Mouse (Mus musculus) brain, embryonic 14.5 days (tissue): ENCODE measurements around the gene Pla2g12a. TPM values are rescaled to one million over a fixed set of nuclear protein-coding genes. Genes with fewer than 3 reads are reported as not detected.

ENCODE experiments used
- DNase-seq: peaks from one replicate; pipeline ENCODE4 v3.0.0-alpha.2; 2011; ENCODE audit warnings: low read depth
- CTCF ChIP-seq: fragments of 200-500 bp; IDR thresholded peaks from 2 replicates; pipeline ENCODE4 v1.5.1; 2012; ENCODE audit warnings: inconsistent platforms, mild to moderate bottlenecking, moderate library complexity, borderline replicate concordance; ENCODE audit not compliant: insufficient read depth, insufficient read length; ENCODE audit errors: extremely low read depth
- POLR2A ChIP-seq: fragments of 200-500 bp; IDR thresholded peaks from 2 replicates; pipeline ENCODE4 v1.6.1; 2012; ENCODE audit warnings: mild to moderate bottlenecking, inconsistent platforms, borderline replicate concordance; ENCODE audit not compliant: poor library complexity, insufficient read depth, insufficient read length, severe bottlenecking; ENCODE audit errors: extremely low read depth
- polyA plus RNA-seq: library from polyadenylated mRNA; depleted of rRNA; stranded (reverse); fragments of >200 nt; gene quantifications from 2 replicates; pipeline ENCODE4 v1.2.3, GENCODE M21; 2012; rRNA removed

Pla2g12a gene
- 23.5 and 23.9 TPM in 2 replicates for polyA plus RNA-seq

DNA sequence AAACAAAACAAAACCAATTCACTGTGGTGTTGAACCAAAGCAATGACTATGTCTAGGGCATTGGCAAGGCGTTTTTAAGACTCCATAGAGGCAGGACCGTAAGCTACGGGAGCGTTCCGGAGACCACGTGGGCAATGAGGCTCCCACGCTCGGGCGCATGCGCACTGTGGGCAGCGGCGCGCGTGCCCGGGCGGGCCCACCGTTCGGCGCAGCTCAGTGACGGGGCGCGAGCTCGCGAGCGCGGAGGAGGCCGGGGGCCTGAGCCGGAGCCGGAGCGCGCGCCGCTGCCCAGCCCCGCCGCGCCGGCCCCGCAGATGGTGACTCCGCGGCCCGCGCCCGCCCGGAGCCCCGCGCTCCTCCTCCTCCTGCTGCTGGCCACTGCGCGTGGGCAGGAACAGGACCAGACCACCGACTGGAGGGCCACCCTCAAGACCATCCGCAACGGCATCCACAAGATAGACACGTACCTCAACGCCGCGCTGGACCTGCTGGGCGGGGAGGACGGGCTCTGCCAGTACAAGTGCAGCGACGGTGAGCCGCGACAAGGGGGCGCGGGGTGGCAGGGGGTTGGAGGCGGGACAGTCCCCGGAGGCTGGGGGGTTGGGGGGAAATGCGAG lies at the start of gene Pla2g12a:
TSS of gene Pla2g12a (plus strand) at position 202 of the 617 bp plus-strand sequence.
- TF ChIP-seq POLR2A (peak; percentile 72), CTCF (no peak; the same call in 1 of the 2 replicates)
- peak; percentile 95 for DNase-seq

DNA sequence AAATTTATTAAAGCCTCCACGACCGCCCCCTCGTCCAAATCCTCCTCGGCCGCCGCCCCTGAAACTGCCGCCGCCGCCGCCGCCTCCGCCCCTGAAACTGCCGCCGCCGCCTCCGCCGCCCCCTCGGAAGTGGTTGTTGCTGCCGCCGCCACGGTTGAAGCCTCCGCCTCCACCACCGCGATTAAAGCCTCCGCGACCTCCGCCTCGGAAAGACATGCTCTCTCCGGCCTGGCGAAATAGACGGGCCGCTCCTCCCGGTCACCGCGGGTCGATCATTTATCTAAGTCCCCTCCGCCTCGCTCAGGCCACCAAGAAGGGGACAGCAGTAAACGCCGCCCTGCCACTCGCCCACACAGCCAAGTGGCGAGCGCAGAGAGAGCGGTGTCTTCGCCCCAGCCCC lies 47.8 kb upstream of the Pla2g12a start:
- DNase-seq: no peak
- TF ChIP-seq POLR2A (no peak), CTCF (no peak)

DNA sequence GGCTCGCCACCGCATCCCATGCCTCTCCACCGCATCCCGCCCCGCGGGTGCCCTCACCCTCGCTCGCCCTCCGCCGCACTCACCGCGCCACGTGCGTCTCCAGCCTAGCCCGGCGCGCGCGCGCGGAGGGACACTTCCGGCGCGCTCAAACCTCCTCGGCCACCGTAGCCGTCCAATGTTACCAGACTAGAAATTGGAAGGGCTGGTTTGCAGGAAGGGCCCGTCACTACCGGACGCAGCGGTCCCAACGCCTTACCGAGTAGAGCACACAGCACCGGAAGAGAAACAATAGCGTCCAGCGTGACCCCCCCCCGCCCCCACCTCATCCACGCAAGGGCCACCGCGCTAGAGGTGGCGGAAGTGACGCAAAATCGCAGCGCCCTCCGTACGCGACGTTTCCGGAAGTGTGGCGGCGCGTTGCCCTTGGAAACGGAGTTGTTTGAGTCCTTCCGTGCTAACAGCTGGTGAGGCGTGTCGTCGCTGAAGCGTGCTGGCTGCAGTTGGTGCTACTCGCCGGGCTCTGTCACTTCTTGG lies 47.3 kb upstream of the Pla2g12a start, which contains the start of gene Gar1:
TSS of gene Gar1 (minus strand) at position 362 of the 534 bp plus-strand sequence.
- no peak for TF ChIP-seq CTCF
- peak; percentile 73 for TF ChIP-seq POLR2A
- peak; percentile 99 for DNase-seq

DNA sequence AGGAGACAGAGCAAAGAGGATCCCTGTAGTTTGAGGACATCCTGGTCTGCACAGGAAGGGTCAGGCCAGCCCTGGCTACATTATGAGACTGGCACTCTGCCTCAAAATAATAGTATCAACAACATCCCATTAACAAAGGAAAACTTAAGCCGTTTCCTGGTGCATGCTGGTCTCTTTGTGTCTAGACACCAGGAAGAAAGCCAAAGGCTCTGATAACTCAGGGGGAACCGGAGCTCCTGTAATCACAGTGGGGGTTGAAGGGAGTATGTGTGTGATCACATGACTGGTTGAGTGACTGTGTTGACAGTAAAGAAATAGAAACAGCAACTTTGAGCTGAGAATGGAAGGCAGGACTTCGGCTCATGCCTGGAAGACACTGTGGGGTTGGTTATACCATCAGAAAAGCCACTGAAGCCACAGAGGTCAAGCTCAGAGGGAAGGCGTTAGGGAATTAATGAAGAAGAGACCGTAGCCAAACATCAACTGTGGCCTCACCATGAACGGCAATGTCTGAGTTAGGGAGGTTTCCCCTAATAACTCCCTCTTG lies 42.9 kb upstream of the Pla2g12a start, which contains the start of gene Cfi:
TSS of gene Cfi (plus strand) at position 497 of the 547 bp plus-strand sequence.
- DNase-seq: no peak
- TF ChIP-seq CTCF (no peak), POLR2A (no peak)

DNA sequence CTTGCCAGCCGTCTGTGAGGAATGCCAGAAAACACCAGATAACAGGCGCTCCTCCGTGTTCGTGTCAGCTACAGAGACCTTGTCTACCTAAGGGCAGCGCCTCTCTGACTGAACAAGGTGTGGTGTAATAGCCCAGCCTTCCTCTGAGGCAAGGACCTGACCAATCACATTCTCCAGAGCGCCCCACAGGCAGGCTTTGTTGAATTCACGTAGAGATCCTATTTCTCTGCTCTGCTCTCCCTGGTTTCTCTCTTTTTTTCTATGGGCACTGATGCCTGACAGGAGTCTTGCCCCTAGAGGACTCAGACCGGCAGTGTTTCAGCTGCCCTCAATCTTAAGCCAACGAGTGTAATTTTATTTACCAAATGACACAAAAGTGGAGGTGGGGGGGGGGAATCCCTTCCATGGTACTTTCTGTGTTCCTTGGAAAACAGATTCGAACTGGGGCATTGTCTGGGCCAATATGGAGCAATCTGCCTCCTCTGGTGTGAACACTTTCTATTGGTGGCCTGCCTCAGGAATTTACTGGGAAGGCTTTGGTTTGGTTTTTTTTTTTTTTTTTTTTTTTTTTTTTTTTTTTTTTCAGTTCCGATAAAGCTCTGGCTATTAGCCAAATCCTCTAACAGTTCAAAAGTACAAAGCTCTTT lies 42.2 kb upstream of the Pla2g12a start:
- TF ChIP-seq POLR2A (no peak), CTCF (no peak)
- DNase-seq: peak; percentile 13

DNA sequence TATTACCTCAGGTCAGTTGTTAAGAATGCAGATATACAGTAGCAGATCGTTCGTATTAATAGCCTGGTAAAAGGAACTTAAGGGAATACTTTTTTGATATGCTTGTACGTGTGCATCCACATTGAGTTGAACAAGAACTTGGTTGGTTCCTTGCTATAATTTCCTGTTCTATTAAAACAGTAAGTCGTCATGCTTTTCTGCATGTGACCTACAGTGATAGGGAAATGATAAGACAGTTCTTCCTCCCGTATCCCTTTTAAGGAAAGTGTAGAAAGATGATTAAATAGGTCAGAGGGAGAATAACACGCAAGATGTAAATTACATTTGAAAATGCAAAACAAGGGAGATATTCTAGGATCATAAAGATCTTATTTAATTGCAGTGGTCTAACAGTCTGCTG lies 41.4 kb upstream of the Pla2g12a start:
- no peak for DNase-seq
- TF ChIP-seq POLR2A (no peak), CTCF (no peak)

DNA sequence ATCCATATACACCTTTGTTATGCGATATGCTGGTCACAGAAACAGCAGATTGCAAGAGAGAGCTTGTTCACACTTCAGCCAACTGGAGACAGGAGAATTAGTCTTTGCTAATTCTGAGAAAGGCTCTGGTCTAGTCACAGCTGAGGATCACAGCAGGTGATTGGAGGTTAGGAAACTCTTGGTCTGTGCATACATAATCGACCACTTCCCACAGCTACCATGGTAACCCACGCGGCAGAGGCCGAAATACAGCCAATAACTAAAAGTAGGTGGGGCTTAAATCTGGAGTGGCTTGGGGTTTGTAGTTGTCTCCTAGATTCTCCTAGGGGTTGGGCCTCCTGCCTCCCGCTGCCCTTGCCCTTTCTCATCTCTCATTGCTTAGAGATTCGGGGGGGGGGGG lies 40.4 kb upstream of the Pla2g12a start:
- DNase-seq: no peak
- TF ChIP-seq CTCF: no peak
- TF ChIP-seq POLR2A: no peak

DNA sequence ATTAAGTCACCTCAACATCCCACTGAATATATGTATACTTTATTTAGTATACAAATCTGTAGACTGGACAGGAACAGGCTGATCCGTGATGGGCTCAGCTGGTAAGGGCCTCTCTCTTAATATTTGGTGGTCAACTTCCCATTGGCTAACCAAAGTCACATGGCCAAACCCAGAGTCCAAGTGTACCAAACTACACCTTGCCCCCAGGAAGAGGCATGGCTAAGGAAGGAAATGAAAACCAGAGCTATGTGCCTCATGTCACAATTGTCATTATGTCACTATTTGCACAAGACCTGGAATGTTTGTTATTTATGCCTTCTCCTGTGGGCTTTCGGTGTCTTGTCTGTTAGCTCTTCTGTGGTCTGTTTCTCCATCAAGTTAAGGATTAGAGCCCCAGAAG lies 32.5 kb upstream of the Pla2g12a start:
- TF ChIP-seq CTCF: no peak
- no peak for TF ChIP-seq POLR2A
- DNase-seq: no peak

DNA sequence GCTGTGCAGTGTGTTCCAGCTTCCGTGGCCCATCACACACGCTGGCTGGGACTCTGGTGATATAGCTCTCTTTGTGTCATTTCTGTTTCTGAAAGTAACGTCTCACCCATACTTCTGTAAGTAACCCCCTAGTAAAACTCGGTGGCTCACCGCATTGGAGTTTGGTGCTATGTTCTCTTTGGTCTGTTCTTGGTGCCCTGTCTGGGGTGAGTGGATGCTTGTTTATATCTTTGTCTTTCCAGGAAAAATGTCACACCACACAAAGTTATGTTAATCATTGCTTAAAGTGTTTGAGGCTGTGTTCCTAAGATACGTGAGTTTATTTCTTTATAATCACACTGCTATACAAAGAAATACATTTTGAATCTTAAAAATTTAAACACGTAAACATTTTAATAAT lies 31.6 kb upstream of the Pla2g12a start:
- no peak for DNase-seq
- TF ChIP-seq POLR2A (no peak), CTCF (no peak)

DNA sequence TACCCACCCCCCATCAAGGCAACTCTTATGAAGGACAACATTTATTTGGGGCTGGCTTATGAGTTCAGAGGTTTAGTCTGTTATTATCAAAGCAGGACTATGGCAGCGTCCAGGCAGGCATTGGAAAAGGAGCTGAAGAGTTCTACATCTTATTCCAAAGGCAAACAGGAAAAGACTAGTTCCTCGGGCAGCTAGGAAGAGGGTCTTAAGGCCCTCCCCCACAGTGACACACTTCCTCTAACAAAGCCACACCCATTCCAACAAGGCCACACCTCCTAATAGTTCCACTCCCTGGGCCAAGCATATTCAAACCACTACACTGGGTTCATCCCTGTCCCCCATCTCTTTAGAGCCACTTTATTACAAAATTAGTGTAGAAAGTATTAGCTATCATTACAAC lies 15.8 kb upstream of the Pla2g12a start:
- DNase-seq: no peak
- TF ChIP-seq POLR2A (no peak), CTCF (no peak)

DNA sequence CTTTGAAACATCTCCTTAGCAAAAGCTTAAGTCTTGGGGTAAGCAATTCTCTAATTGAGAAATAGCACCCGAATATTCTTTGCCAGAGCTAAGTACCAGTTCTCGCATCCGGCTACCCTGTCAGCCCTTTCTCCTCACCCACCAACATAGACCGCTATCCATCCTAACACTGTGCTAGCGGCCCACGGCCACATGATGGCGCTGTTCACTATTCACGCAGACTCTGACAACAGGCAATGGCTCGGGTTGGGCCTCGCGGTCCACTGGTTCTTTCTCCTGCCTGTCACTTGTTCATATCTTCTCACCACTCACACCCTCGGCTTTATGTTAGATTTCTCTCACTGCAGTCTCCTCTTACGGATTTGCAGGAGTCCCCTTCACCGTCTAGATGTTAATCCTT lies 14.7 kb upstream of the Pla2g12a start:
- no peak for TF ChIP-seq POLR2A
- peak; percentile 61; the same call in 1 of the 2 replicates for TF ChIP-seq CTCF
- peak; percentile 9 for DNase-seq
